Mouse (Mus musculus): ENCODE data around the gene Col26a1. TPM values are rescaled to one million over a fixed set of nuclear protein-coding genes. Genes with fewer than 3 reads are reported as not detected.

Col26a1 gene
- total RNA-seq, 2 experiments from 2014 or later: not detected

GRCm38 (mm10) chr5:136882055-136882787 is 788 bp downstream of the Col26a1 start:
- no peak for ATAC-seq (replicated peaks; ENCODE audit: low FRiP score, poor library complexity, severe bottlenecking)

- peak; percentile 71; the same call in 1 of the 2 replicates for ATAC-seq (replicated peaks; ENCODE audit: low FRiP score, poor library complexity, severe bottlenecking)
Measured at GRCm38 (mm10) chr5:136881380-136882009, 1.5 kb downstream of the Col26a1 start.

- no peak for ATAC-seq (replicated peaks; ENCODE audit: low FRiP score, poor library complexity, severe bottlenecking)
Measured at GRCm38 (mm10) chr5:136880101-136880500, 2.9 kb downstream of the Col26a1 start.

GRCm38 (mm10) chr5:136874271-136874670 is 8.7 kb downstream of the Col26a1 start:
- no peak for ATAC-seq (replicated peaks; ENCODE audit: low FRiP score, poor library complexity, severe bottlenecking)

- ATAC-seq (replicated peaks; ENCODE audit: low FRiP score, poor library complexity, severe bottlenecking): no peak
Measured at GRCm38 (mm10) chr5:136872417-136872816, 10.6 kb downstream of the Col26a1 start.

- ATAC-seq (replicated peaks; ENCODE audit: low FRiP score, poor library complexity, severe bottlenecking): no peak
Measured at GRCm38 (mm10) chr5:136869451-136870114, 13.4 kb downstream of the Col26a1 start.

GRCm38 (mm10) chr5:136867706-136868105 is 15.3 kb downstream of the Col26a1 start:
- no peak for ATAC-seq (replicated peaks; ENCODE audit: low FRiP score, poor library complexity, severe bottlenecking)

GRCm38 (mm10) chr5:136863961-136864674 is 18.9 kb downstream of the Col26a1 start:
- no peak for ATAC-seq (replicated peaks; ENCODE audit: low FRiP score, poor library complexity, severe bottlenecking)

GRCm38 (mm10) chr5:136863276-136863675 is 19.7 kb downstream of the Col26a1 start:
- no peak for ATAC-seq (replicated peaks; ENCODE audit: low FRiP score, poor library complexity, severe bottlenecking)

GRCm38 (mm10) chr5:136862806-136863205 is 20.2 kb downstream of the Col26a1 start:
- ATAC-seq (replicated peaks; ENCODE audit: low FRiP score, poor library complexity, severe bottlenecking): no peak

- no peak for ATAC-seq (replicated peaks; ENCODE audit: low FRiP score, poor library complexity, severe bottlenecking)
Measured at GRCm38 (mm10) chr5:136861191-136861940, 21.6 kb downstream of the Col26a1 start.

- no peak for ATAC-seq (replicated peaks; ENCODE audit: low FRiP score, poor library complexity, severe bottlenecking)
Measured at GRCm38 (mm10) chr5:136850716-136851115, 32.3 kb downstream of the Col26a1 start.

- ATAC-seq (replicated peaks; ENCODE audit: low FRiP score, poor library complexity, severe bottlenecking): no peak
Measured at GRCm38 (mm10) chr5:136846385-136847264, 36.4 kb downstream of the Col26a1 start.

GRCm38 (mm10) chr5:136843930-136844329 is 39.1 kb downstream of the Col26a1 start:
- ATAC-seq (replicated peaks; ENCODE audit: low FRiP score, poor library complexity, severe bottlenecking): no peak

GRCm38 (mm10) chr5:136840036-136840435 is 43.0 kb downstream of the Col26a1 start:
- ATAC-seq (replicated peaks; ENCODE audit: low FRiP score, poor library complexity, severe bottlenecking): 0 out of 2 replicates have a peak, but pooled peaks have one; percentile 51

GRCm38 (mm10) chr5:136833053-136833452 is 50.0 kb downstream of the Col26a1 start:
- no peak for ATAC-seq (replicated peaks; ENCODE audit: low FRiP score, poor library complexity, severe bottlenecking)

- no peak for ATAC-seq (replicated peaks; ENCODE audit: low FRiP score, poor library complexity, severe bottlenecking)
Measured at GRCm38 (mm10) chr5:136830156-136830555, 52.9 kb downstream of the Col26a1 start.

- no peak for ATAC-seq (replicated peaks; ENCODE audit: low FRiP score, poor library complexity, severe bottlenecking)
Measured at GRCm38 (mm10) chr5:136821971-136822370, 61.0 kb downstream of the Col26a1 start.

GRCm38 (mm10) chr5:136820911-136821310 is 62.1 kb downstream of the Col26a1 start:
- ATAC-seq (replicated peaks; ENCODE audit: low FRiP score, poor library complexity, severe bottlenecking): no peak
